Mouse (Mus musculus) small intestine, adult 2 months (tissue): ENCODE results near the gene Spata3.

ENCODE experiments used
- CTCF ChIP-seq: fragments of 200-500 bp; IDR thresholded peaks from 2 replicates; pipeline ENCODE4 v1.5.1; 2012; ENCODE audit warnings: low read depth, mild to moderate bottlenecking, control low read depth, inconsistent platforms, low read length, moderate library complexity, mixed read lengths; ENCODE audit not compliant: insufficient replicate concordance, insufficient read length; ENCODE audit errors: extremely low read depth
- POLR2A ChIP-seq: fragments of 200-500 bp; IDR thresholded peaks from 2 replicates; pipeline ENCODE4 v1.6.1; 2012; ENCODE audit warnings: low read depth, mild to moderate bottlenecking, control low read depth, inconsistent platforms, low read length, moderate library complexity

DNA sequence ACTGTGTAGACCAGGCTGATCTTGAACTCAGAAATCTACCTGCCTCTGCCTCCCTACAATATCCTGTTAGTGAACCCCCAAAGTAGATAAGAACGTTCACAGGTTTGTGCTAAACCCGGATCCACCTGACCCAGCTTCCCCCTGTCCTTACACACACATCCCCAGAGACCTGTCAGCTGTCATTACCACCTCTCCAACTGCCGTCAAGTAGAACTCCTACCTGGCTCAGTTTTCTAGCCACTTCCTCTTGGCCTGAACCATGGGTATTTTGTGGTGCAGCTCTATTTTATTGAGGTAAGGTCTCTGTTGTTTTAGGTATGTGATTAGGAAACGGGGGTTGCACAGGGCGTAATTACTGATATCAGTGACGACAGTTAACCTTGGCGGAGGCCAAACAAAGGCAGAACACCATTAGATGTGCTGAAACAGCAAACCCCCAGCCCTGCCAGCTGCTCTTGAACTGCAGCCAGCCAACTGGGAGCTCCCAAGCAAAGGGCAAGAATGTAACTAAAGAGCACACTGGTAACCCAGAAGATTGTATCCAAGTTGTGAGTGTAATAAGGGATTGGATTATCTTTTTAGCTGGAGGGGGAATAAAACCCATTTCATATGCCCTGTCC is 34.8 kb upstream of the Spata3 start:
- TF ChIP-seq CTCF (no peak), POLR2A (no peak)
